Mouse (Mus musculus): ENCODE measurements around the gene Isy1. TPM values are rescaled to one million over a fixed set of nuclear protein-coding genes. Genes with fewer than 3 reads are reported as not detected.

Isy1 gene
- polyA plus RNA-seq, 1 experiment: 6.7 TPM

DNA sequence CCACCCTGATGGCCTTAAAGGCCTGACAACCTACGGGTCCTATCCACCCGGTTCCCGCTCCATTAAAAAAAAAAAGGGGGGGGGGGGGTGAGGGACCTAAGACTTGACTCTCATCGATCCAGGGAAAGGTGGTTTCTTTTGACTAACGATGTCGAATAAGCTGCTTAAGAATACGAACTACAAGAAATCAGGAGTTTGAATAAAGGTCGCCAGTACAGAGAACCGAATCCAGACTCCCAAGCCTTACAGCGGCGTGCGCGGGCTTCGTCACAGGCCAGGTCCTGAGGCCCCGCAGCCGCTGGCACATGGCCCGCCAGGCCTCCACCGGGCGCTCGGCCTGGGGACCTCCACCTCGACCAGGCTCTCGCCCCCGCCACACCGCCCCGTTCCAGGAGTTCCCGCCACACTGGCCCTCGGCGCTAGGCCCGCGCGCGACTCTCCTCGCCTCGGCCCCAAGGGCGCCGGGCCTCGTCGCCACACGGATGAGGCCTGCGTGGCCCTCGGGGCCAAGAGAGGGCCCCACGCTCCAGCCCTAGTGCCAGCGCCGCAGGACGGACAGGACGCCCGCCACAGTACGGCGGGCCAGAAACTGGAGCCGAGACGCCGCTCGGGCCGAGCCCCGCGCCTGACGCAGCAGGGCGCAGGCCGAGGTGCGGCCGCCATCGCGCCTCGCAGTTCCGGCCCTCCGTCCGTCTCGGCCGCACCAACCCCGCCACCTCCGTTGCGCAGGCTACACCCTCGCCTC lies 11.7 kb upstream of the Isy1 start:
- TF ChIP-seq POLR2A (IDR thresholded peaks at IDR 0.05; ENCODE audit: low read depth, low read length) (no peak), CTCF (IDR thresholded peaks at IDR 0.05; ENCODE audit: extremely low read depth, insufficient read length, insufficient replicate concordance, low read depth, low read length) (no peak)
- H3K27ac ChIP-seq (ENCODE audit: insufficient read depth, low read depth, low read length): peak overlapping the region; percentile 84
- WGBS: under 1% methylated on average over 73 of the region's 73 CpGs

DNA sequence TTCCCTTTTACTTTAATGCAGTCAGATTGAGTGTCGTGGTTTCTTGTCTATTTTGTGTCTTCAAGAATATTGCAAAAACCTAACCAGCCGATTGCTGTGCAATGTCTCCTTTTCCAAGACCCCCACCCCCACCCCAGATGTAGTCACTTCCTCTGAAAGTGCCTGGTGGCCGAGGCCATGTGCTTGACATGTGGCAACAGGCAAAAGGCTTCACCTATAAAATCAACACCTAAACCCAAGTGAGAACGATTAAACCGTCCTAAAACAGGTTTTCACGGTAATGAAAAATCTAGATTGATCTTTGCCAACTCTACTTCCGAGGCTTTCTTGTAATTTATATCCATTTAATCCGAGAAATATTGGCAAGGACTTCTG lies 11.2 kb upstream of the Isy1 start:
- Histone ChIP-seq H3K4me3 (ENCODE audit: low read depth, low read length) (peak overlapping the region; percentile 85), H3K27ac (ENCODE audit: insufficient read depth, low read depth, low read length) (0 out of 2 replicates have a peak overlapping the region, but pooled peaks have one; percentile 1), H3K27me3 (ENCODE audit: control insufficient read depth, insufficient read depth, low read length) (no peaks in the 10 kb centered on the region), H3K36me3 (ENCODE audit: control insufficient read depth, insufficient read depth, low read length) (peaks cover 12% of the 10 kb centered on the region), H3K4me1 (ENCODE audit: control insufficient read depth, insufficient read depth, insufficient read length, low read length) (peaks cover 7% of the 10 kb centered on the region; the same call in 1 of the 2 replicates)
- under 1% methylated on average over 8 of the region's 8 CpGs for WGBS
- TF ChIP-seq CTCF (IDR thresholded peaks at IDR 0.05; ENCODE audit: extremely low read depth, insufficient read length, insufficient replicate concordance, low read depth, low read length): no peak
- TF ChIP-seq POLR2A (IDR thresholded peaks at IDR 0.05; ENCODE audit: low read depth, low read length): no peak

More for the DNA sequence above, 11.7 kb upstream of the Isy1 start:
- Histone ChIP-seq H3K27me3 (ENCODE audit: control insufficient read depth, insufficient read depth, low read length) (no peaks in the 10 kb centered on the region), H3K4me3 (ENCODE audit: low read depth, low read length) (peak overlapping the region; percentile 85), H3K36me3 (ENCODE audit: control insufficient read depth, insufficient read depth, low read length) (peaks cover 6% of the 10 kb centered on the region), H3K4me1 (ENCODE audit: control insufficient read depth, insufficient read depth, insufficient read length, low read length) (peaks cover 7% of the 10 kb centered on the region; the same call in 1 of the 2 replicates)

DNA sequence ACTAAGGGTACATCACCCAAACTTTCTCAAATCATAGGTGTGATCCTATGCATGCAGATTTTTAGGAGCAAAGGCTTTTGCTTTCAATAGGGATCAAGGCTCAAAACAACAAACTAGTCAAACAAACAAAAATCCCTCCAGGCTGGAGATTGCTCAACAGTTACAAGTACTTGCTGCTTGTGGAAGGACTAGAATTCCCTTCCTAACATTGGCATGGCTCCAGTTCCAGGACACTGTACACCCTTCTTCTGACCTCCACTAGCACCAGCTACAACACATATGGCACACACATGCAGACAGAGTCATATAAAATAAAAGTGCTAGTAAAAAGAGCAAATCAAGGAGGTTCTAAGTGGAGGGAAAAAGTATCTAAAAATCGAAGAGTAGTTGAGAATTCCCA lies 8.2 kb upstream of the Isy1 start:
- peaks cover 32% of the 10 kb centered on the region for H3K36me3 ChIP-seq (ENCODE audit: control insufficient read depth, insufficient read depth, low read length)
- no peak overlapping the region for H3K27ac ChIP-seq (ENCODE audit: insufficient read depth, low read depth, low read length)
- TF ChIP-seq POLR2A (IDR thresholded peaks at IDR 0.05; ENCODE audit: low read depth, low read length): no peak
- no peak for TF ChIP-seq CTCF (IDR thresholded peaks at IDR 0.05; ENCODE audit: extremely low read depth, insufficient read length, insufficient replicate concordance, low read depth, low read length)
- no peak overlapping the region for H3K4me3 ChIP-seq (ENCODE audit: low read depth, low read length)
- 35% methylated on average over 1 of the region's 1 CpGs for WGBS
- no peaks in the 10 kb centered on the region for H3K27me3 ChIP-seq (ENCODE audit: control insufficient read depth, insufficient read depth, low read length)
- H3K4me1 ChIP-seq (ENCODE audit: control insufficient read depth, insufficient read depth, insufficient read length, low read length): peaks cover 7% of the 10 kb centered on the region; the same call in 1 of the 2 replicates

DNA sequence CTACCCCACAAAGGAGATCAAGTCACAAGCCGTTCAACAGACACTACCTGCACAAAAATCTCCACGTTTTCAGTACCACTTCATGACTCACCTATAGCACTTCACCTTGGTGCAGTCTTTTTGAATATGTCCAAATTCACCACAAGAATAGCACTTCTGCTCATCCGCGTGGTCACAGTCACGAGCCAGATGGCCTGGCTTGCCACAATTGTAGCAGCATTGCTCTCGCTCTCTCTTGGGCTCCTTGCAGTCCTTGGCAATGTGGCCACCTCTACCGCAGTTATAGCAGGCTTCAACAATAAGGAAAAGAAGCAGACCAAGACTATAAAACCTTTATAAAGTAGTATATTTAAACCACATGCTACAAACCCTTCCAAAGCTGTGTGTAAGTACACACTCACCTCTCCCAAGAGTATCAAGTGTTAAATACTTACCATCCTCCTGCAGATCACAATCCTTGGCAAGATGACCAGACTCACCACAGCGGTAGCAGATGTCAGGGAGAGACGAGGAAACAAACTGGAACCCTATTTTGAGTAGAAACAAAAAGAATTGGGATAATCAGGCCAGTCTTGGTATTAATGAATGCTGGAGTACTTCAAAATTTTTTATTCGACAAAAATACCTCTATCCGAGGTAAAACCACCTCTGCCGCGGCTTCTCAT lies 6.6 kb upstream of the Isy1 start:
- Histone ChIP-seq H3K27me3 (ENCODE audit: control insufficient read depth, insufficient read depth, low read length) (no peaks in the 10 kb centered on the region), H3K4me3 (ENCODE audit: low read depth, low read length) (no peak overlapping the region), H3K4me1 (ENCODE audit: control insufficient read depth, insufficient read depth, insufficient read length, low read length) (peaks cover 4% of the 10 kb centered on the region; the same call in 1 of the 2 replicates), H3K36me3 (ENCODE audit: control insufficient read depth, insufficient read depth, low read length) (peaks cover 35% of the 10 kb centered on the region), H3K27ac (ENCODE audit: insufficient read depth, low read depth, low read length) (no peak overlapping the region)
- 91% methylated on average over 13 of the region's 13 CpGs for WGBS
- no peak for TF ChIP-seq POLR2A (IDR thresholded peaks at IDR 0.05; ENCODE audit: low read depth, low read length)

DNA sequence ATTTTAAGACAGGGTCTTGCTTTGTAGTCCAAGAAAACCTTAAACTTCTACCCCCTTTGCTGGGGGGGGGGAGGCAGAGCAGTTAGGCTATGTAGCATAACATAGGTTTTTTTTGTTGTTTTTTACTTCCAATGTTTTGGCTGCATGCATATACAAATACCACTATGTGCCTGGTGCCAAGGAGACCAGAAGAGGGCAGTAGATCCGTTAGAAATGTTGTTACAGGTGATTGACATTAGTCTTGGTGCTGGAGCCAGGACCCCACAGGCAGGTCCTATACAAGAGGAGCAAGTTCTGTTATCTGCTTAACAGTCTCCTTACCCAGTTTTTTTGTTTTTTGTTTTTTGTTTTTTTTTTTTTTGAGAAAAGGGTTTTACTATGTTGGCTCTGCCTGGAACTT lies 3.7 kb upstream of the Isy1 start:
- 17% methylated on average over 1 of the region's 1 CpGs for WGBS
- no peak for TF ChIP-seq POLR2A (IDR thresholded peaks at IDR 0.05; ENCODE audit: low read depth, low read length)
- TF ChIP-seq CTCF (IDR thresholded peaks at IDR 0.05; ENCODE audit: extremely low read depth, insufficient read length, insufficient replicate concordance, low read depth, low read length): no peak

DNA sequence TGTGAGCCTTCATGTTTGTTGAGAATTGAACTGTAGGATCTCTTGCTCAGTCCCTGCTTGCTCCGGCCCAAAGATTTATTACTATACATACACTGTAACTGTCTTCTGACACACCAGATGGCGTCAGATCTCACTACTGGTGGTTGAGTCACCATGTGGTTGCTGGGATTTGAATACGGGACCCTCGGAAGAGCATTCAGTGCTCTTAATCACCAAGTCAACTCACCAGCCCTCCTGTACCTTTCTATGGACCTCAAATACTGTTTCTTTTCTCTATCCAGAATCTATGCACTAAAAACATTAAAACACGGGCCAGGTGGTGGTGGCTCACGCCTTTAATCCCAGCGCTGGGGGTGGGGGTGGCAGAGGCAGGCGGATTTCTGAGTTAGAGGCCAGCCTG lies 3.0 kb upstream of the Isy1 start:
- H3K4me1 ChIP-seq (ENCODE audit: control insufficient read depth, insufficient read depth, insufficient read length, low read length): peaks cover 3% of the 10 kb centered on the region; the same call in 1 of the 2 replicates
- 78% methylated on average over 8 of the region's 8 CpGs for WGBS
- no peak overlapping the region for H3K27ac ChIP-seq (ENCODE audit: insufficient read depth, low read depth, low read length)
- H3K4me3 ChIP-seq (ENCODE audit: low read depth, low read length): no peak overlapping the region
- H3K27me3 ChIP-seq (ENCODE audit: control insufficient read depth, insufficient read depth, low read length): no peaks in the 10 kb centered on the region
- no peak for TF ChIP-seq POLR2A (IDR thresholded peaks at IDR 0.05; ENCODE audit: low read depth, low read length)
- peaks cover 35% of the 10 kb centered on the region for H3K36me3 ChIP-seq (ENCODE audit: control insufficient read depth, insufficient read depth, low read length)

More for the DNA sequence above, 3.7 kb upstream of the Isy1 start:
- H3K4me3 ChIP-seq (ENCODE audit: low read depth, low read length): no peak overlapping the region
- peaks cover 3% of the 10 kb centered on the region; the same call in 1 of the 2 replicates for H3K4me1 ChIP-seq (ENCODE audit: control insufficient read depth, insufficient read depth, insufficient read length, low read length)
- H3K27me3 ChIP-seq (ENCODE audit: control insufficient read depth, insufficient read depth, low read length): no peaks in the 10 kb centered on the region
- H3K27ac ChIP-seq (ENCODE audit: insufficient read depth, low read depth, low read length): no peak overlapping the region
- H3K36me3 ChIP-seq (ENCODE audit: control insufficient read depth, insufficient read depth, low read length): peaks cover 35% of the 10 kb centered on the region

DNA sequence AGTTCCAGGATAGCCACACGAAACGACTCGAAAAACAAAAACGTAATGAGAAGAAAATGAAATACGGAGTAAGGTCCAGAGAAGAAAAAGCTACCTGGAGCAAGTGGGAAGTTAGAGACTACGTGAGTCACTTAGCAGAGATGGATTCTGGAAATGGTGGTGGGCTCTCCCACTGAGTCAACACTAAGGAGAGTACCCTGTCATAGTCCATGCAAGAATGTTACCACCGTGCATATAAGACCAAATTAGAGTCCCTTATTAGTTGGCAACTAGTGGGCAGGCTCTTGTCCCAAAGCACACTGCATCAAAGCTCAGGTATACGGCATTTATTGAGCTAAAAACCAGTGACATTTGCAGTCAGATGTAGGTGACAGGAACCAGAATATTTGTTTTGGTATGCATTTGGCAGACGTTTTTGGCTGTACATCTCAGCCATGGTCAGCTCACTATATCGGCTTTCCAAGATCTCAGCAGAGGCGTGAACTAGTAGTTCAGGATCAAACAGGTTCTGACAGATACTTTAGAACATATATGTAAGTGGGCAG lies 1.3 kb upstream of the Isy1 start:
- H3K4me1 ChIP-seq (ENCODE audit: control insufficient read depth, insufficient read depth, insufficient read length, low read length): peaks cover 3% of the 10 kb centered on the region; the same call in 1 of the 2 replicates
- 36% methylated on average over 11 of the region's 11 CpGs for WGBS
- no peaks in the 10 kb centered on the region for H3K27me3 ChIP-seq (ENCODE audit: control insufficient read depth, insufficient read depth, low read length)
- peaks cover 25% of the 10 kb centered on the region for H3K36me3 ChIP-seq (ENCODE audit: control insufficient read depth, insufficient read depth, low read length)
- no peak overlapping the region for H3K4me3 ChIP-seq (ENCODE audit: low read depth, low read length)
- TF ChIP-seq CTCF (IDR thresholded peaks at IDR 0.05; ENCODE audit: extremely low read depth, insufficient read length, insufficient replicate concordance, low read depth, low read length) (no peak), POLR2A (IDR thresholded peaks at IDR 0.05; ENCODE audit: low read depth, low read length) (no peak)
- peak overlapping the region; percentile 49; the same call in 1 of the 2 replicates for H3K27ac ChIP-seq (ENCODE audit: insufficient read depth, low read depth, low read length)
